Mouse (Mus musculus): ENCODE data around the gene Dusp19. TPM values are rescaled to one million over a fixed set of nuclear protein-coding genes. Genes with fewer than 3 reads are reported as not detected.

Gene Dusp19
- polyA plus RNA-seq, 1 experiment from 2014 or later: 15.6 TPM

- WGBS: 75% methylated on average over 11 of the region's 11 CpGs
- ATAC-seq (ENCODE audit: low read depth): no peak
- H3K4me1 ChIP-seq (replicated peaks; ENCODE audit: control insufficient read depth, insufficient read depth, low read length): no peaks in the 10 kb centered on the region
- no peak overlapping the region for H3K4me2 ChIP-seq (ENCODE audit: low read depth, low read length)
- H3K4me3 ChIP-seq (ENCODE audit: low read length): no peak overlapping the region
- H3K27me3 ChIP-seq (ENCODE audit: control insufficient read depth, insufficient read depth, low read depth, low read length): no peaks in the 10 kb centered on the region
- no peaks in the 10 kb centered on the region for H3K36me3 ChIP-seq (ENCODE audit: control insufficient read depth, insufficient read depth, low read length)
- H3K9ac ChIP-seq (ENCODE audit: low read length): no peak overlapping the region
- no peaks in the 10 kb centered on the region for H3K9me3 ChIP-seq (ENCODE audit: control insufficient read depth, low read length)
- H3K27ac ChIP-seq (ENCODE audit: low read length): no peak overlapping the region
These were observed 53.2 kb downstream of the Dusp19 start for GRCm38 (mm10) chr2:80669868-80670666.

GRCm38 (mm10) chr2:80678803-80679202 lies 62.0 kb downstream of the Dusp19 start:
- ATAC-seq (ENCODE audit: low read depth): no peak
- H3K9ac ChIP-seq (ENCODE audit: low read length): no peak overlapping the region
- no peak overlapping the region for H3K27ac ChIP-seq (ENCODE audit: low read length)
- no peaks in the 10 kb centered on the region for H3K36me3 ChIP-seq (ENCODE audit: control insufficient read depth, insufficient read depth, low read length)
- H3K9me3 ChIP-seq (ENCODE audit: control insufficient read depth, low read length): no peaks in the 10 kb centered on the region
- H3K4me1 ChIP-seq (replicated peaks; ENCODE audit: control insufficient read depth, insufficient read depth, low read length): no peaks in the 10 kb centered on the region
- H3K4me2 ChIP-seq (ENCODE audit: low read depth, low read length): no peak overlapping the region
- no peak overlapping the region for H3K4me3 ChIP-seq (ENCODE audit: low read length)
- no peaks in the 10 kb centered on the region for H3K27me3 ChIP-seq (ENCODE audit: control insufficient read depth, insufficient read depth, low read depth, low read length)
- 82% methylated on average over 8 of the region's 8 CpGs for WGBS

MicroRNA genes within 50 kb of the gene (microRNA counts, 519-probe panel; counts per million panel counts)
- microRNA mmu-miR-684: 1,274 counts per million, percentile 14 among the panel's probes with 10 or more counts

Small RNA genes within 50 kb of the gene (microRNA-seq; reads per million reads assigned to microRNA genes)
- not detected for gene Mir684-1

Other genes with a start within 250 kb of the Dusp19 start
- 1.5 and 2.6 TPM in 2 replicates for gene Frzb, start 169.4 kb upstream of the Dusp19 start, polyA plus RNA-seq (2015; fragmentation: Nextera tagmentation; extraction: Ambion mirVana)
- gene Nckap1, start 35.7 kb upstream of the Dusp19 start, polyA plus RNA-seq (2015; fragmentation: Nextera tagmentation; extraction: Ambion mirVana): 42.1 and 48.6 TPM in 2 replicates
- 47.3 and 53.1 TPM in 2 replicates for gene Nup35, start 191 bp downstream of the Dusp19 start, polyA plus RNA-seq (2015; fragmentation: Nextera tagmentation; extraction: Ambion mirVana)

Data from lung, embryonic 16.5 days (tissue).